Mouse (Mus musculus) kidney, embryonic 14.5 days (tissue): ENCODE data around the gene Mlycd. TPM values are rescaled to one million over a fixed set of nuclear protein-coding genes. Genes with fewer than 3 reads are reported as not detected.
"Not testable (repeated sequence)": the region's sequence is repeated elsewhere in the genome, so short reads cannot be mapped to it uniquely, and the experiment has no call there.

Experiments used
- ATAC-seq: fragments of 200-750 bp; cut with Nextera tagmentation; 2 replicates; pipeline ENCODE4 v1.8.0; 2017; ENCODE audit warnings: moderate number of reproducible peaks, mild to moderate bottlenecking, moderate TSS enrichment, moderate library complexity; ENCODE audit not compliant: low FRiP score, low TSS enrichment
- H3K27ac ChIP-seq: fragments of 300-500 bp; sonication (generic); 2 replicates; pipeline ENCODE4 v1.5.1; 2014; ENCODE audit warnings: low read depth, mild to moderate bottlenecking, low read length, moderate library complexity, mixed read lengths
- H3K27me3 ChIP-seq: fragments of 300-500 bp; sonication (generic); 2 replicates; pipeline ENCODE4 v1.6.1; 2014; ENCODE audit warnings: mild to moderate bottlenecking, low read length; ENCODE audit not compliant: control insufficient read depth, insufficient read depth
- H3K36me3 ChIP-seq: fragments of 300-500 bp; sonication (generic); 2 replicates; pipeline ENCODE4 v1.6.1; 2014; ENCODE audit warnings: low read length, mixed read lengths; ENCODE audit not compliant: control insufficient read depth, insufficient read depth
- H3K4me1 ChIP-seq: fragments of 300-500 bp; sonication (generic); 2 replicates; pipeline ENCODE4 v1.6.1; 2014; ENCODE audit warnings: low read length, mixed read lengths; ENCODE audit not compliant: control insufficient read depth, insufficient read depth
- H3K4me2 ChIP-seq: fragments of 300-500 bp; sonication (generic); replicated peaks from 2 replicates; pipeline ENCODE4 v1.6.1; 2014; ENCODE audit warnings: low read depth, mild to moderate bottlenecking, low read length
- H3K4me3 ChIP-seq: fragments of 300-500 bp; sonication (generic); 2 replicates; pipeline ENCODE4 v1.5.1; 2014; ENCODE audit warnings: mild to moderate bottlenecking, low read length
- H3K9ac ChIP-seq: fragments of 300-500 bp; sonication (generic); 2 replicates; pipeline ENCODE4 v1.6.1; 2014; ENCODE audit warnings: low read depth, mild to moderate bottlenecking, low read length, moderate library complexity
- H3K9me3 ChIP-seq: fragments of 300-500 bp; sonication (generic); 2 replicates; pipeline ENCODE4 v1.6.1; 2016; ENCODE audit warnings: low read length; ENCODE audit not compliant: control insufficient read depth
- WGBS: fragments of 180-500 bp; shearing (Covaris S2); extraction: QIAGEN DNeasy Blood & Tissue Kit; methylation state at CpG from one replicate; pipeline ENCODE4 v1.1.7; 2014; 5-methylcytosine and 5-hydroxymethylcytosine counted together
- polyA plus RNA-seq: library from polyadenylated mRNA; unstranded; fragments of >200 nt; fragmentation: Nextera tagmentation; extraction: Ambion mirVana; gene quantifications from 2 replicates; pipeline ENCODE4 v1.2.1, GENCODE M21; 2014

The Mlycd gene
- polyA plus RNA-seq, 1 experiment from 2014 or later, result 12.1 TPM

GRCm38 (mm10) chr8:119360686-119361295 lies 33.9 kb upstream of the Mlycd start:
- Histone ChIP-seq H3K9me3 (no peaks in the 10 kb centered on the region), H3K36me3 (no peaks in the 10 kb centered on the region), H3K27ac (no peak overlapping the region), H3K4me1 (no peaks in the 10 kb centered on the region), H3K4me3 (no peak overlapping the region), H3K4me2 (no peak overlapping the region), H3K9ac (no peak overlapping the region), H3K27me3 (no peaks in the 10 kb centered on the region)
- no peak for ATAC-seq
- 71% methylated on average over 8 of the region's 8 CpGs for WGBS

GRCm38 (mm10) chr8:119374716-119375115 lies 20.0 kb upstream of the Mlycd start:
- H3K27me3 ChIP-seq, H3K9me3 ChIP-seq, H3K4me2 ChIP-seq, H3K27ac ChIP-seq, H3K4me3 ChIP-seq, H3K9ac ChIP-seq, ATAC-seq, H3K4me1 ChIP-seq, H3K36me3 ChIP-seq: not testable (repeated sequence)
- WGBS, result 89% methylated on average over 9 of the region's 9 CpGs

GRCm38 (mm10) chr8:119378476-119378875 lies 16.2 kb upstream of the Mlycd start:
- Histone ChIP-seq H3K9ac (no peak overlapping the region), H3K36me3 (no peaks in the 10 kb centered on the region), H3K27ac (no peak overlapping the region), H3K4me2 (no peak overlapping the region), H3K9me3 (no peaks in the 10 kb centered on the region), H3K4me1 (no peaks in the 10 kb centered on the region), H3K4me3 (no peak overlapping the region), H3K27me3 (no peaks in the 10 kb centered on the region)
- 77% methylated on average over 7 of the region's 7 CpGs for WGBS
- ATAC-seq, result no peak

- no peaks in the 10 kb centered on the region for H3K36me3 ChIP-seq
- no peak overlapping the region for H3K4me3 ChIP-seq
- H3K27me3 ChIP-seq, result no peaks in the 10 kb centered on the region
- H3K4me1 ChIP-seq, result no peaks in the 10 kb centered on the region
- H3K27ac ChIP-seq, result no peak overlapping the region
- 43% methylated on average over 4 of the region's 4 CpGs for WGBS
- H3K9ac ChIP-seq, result no peak overlapping the region
- H3K4me2 ChIP-seq, result no peak overlapping the region
- no peak for ATAC-seq
- no peaks in the 10 kb centered on the region for H3K9me3 ChIP-seq
These were observed 14.1 kb upstream of the Mlycd start for GRCm38 (mm10) chr8:119380619-119381018.

- 19% methylated on average over 10 of the region's 10 CpGs for WGBS
- no peak overlapping the region for H3K4me2 ChIP-seq
- ATAC-seq, result peak; percentile 16; the same call in 1 of the 2 replicates
- no peak overlapping the region for H3K9ac ChIP-seq
- no peaks in the 10 kb centered on the region for H3K9me3 ChIP-seq
- H3K27ac ChIP-seq, result no peak overlapping the region
- no peak overlapping the region for H3K4me3 ChIP-seq
- no peaks in the 10 kb centered on the region for H3K4me1 ChIP-seq
- no peaks in the 10 kb centered on the region for H3K36me3 ChIP-seq
- no peaks in the 10 kb centered on the region for H3K27me3 ChIP-seq
These were observed 10.2 kb upstream of the Mlycd start for GRCm38 (mm10) chr8:119384478-119384877.

GRCm38 (mm10) chr8:119385854-119386253 lies 8.8 kb upstream of the Mlycd start:
- Histone ChIP-seq H3K4me2 (no peak overlapping the region), H3K27me3 (no peaks in the 10 kb centered on the region), H3K9me3 (no peaks in the 10 kb centered on the region), H3K36me3 (no peaks in the 10 kb centered on the region), H3K4me1 (no peaks in the 10 kb centered on the region), H3K9ac (no peak overlapping the region), H3K27ac (no peak overlapping the region), H3K4me3 (no peak overlapping the region)
- WGBS, result 78% methylated on average over 6 of the region's 6 CpGs
- ATAC-seq, result no peak

GRCm38 (mm10) chr8:119386988-119387387 lies 7.7 kb upstream of the Mlycd start:
- Histone ChIP-seq H3K27ac (no peak overlapping the region), H3K4me1 (no peaks in the 10 kb centered on the region), H3K9ac (no peak overlapping the region), H3K9me3 (no peaks in the 10 kb centered on the region), H3K4me3 (no peak overlapping the region), H3K27me3 (no peaks in the 10 kb centered on the region), H3K4me2 (no peak overlapping the region), H3K36me3 (no peaks in the 10 kb centered on the region)
- ATAC-seq, result no peak
- WGBS, result 81% methylated on average over 6 of the region's 6 CpGs

- Histone ChIP-seq H3K4me1 (no peaks in the 10 kb centered on the region; the same call in 1 of the 2 replicates), H3K4me2 (peak overlapping the region; percentile 95), H3K4me3 (peak overlapping the region; percentile 77), H3K27me3 (no peaks in the 10 kb centered on the region), H3K27ac (no peak overlapping the region), H3K36me3 (no peaks in the 10 kb centered on the region), H3K9me3 (no peaks in the 10 kb centered on the region), H3K9ac (peak overlapping the region; percentile 85)
- no peak for ATAC-seq
- WGBS, result 74% methylated on average over 9 of the region's 9 CpGs
These were observed 581 bp upstream of the Mlycd start for GRCm38 (mm10) chr8:119394097-119394496.

GRCm38 (mm10) chr8:119395072-119395950 lies 633 bp downstream of the Mlycd start:
- H3K36me3 ChIP-seq, result no peaks in the 10 kb centered on the region
- peak overlapping the region; percentile 95 for H3K4me2 ChIP-seq
- H3K4me1 ChIP-seq, result no peaks in the 10 kb centered on the region; the same call in 1 of the 2 replicates
- WGBS, result 5% methylated on average over 76 of the region's 83 CpGs
- peak overlapping the region; percentile 47; the same call in 1 of the 2 replicates for H3K27ac ChIP-seq
- peak overlapping the region; percentile 77 for H3K4me3 ChIP-seq
- no peaks in the 10 kb centered on the region for H3K9me3 ChIP-seq
- H3K27me3 ChIP-seq, result no peaks in the 10 kb centered on the region
- ATAC-seq, result peak; percentile 58
- H3K9ac ChIP-seq, result peak overlapping the region; percentile 85
